Mouse (Mus musculus): ENCODE results near the gene Epb41l3.

- no peak for TF ChIP-seq CTCF (IDR thresholded peaks at IDR 0.05; ENCODE audit: low read depth)
- TF ChIP-seq EP300 (IDR thresholded peaks at IDR 0.05; ENCODE audit: low read depth): no peak
Observed at GRCm38 (mm10) chr17:69091618-69092017, 16.1 kb downstream of the Epb41l3 start.
